Mouse (Mus musculus): ENCODE results near the gene Rps25. TPM values are rescaled to one million over a fixed set of nuclear protein-coding genes. Genes with fewer than 3 reads are reported as not detected.
A peak's percentile ranks its signal among the peaks of the same experiment; 100 is the strongest.

Gene Rps25
- polyA plus RNA-seq, 2 experiments = 1,089 to 2,837 TPM

DNA sequence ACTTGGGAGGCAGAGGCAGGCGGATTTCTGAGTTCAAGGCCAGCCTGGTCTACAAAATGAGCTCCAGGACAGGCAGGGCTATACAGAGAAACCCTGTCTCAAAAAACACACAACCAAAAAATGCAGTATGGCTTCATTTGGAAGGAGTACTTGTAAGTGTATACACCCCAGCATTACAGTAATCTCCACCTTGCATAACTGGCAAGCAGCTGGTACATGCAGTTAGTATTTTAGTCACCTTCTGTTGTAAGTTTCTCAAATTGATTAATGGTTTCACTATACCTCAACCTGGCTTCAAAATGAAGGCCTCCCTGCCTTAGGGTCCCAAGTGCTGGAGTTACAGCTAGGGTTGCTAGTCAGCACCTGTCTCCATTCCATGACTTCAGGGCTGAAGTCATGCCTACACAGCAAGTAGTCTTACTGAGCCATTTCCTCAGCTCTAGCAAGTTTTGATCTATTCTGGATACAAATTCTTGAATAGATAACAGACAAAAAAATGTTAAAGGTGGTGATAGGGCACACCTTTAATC, 4.7 kb downstream of the Rps25 start:
- ATAC-seq (ENCODE audit: low FRiP score, low read depth) = no peak
- Histone ChIP-seq H3K9ac (ENCODE audit: low read depth, low read length, severe bottlenecking) (no peak overlapping the region), H3K4me3 (replicated peaks; ENCODE audit: low read length) (no peak overlapping the region), H3K36me3 (ENCODE audit: control insufficient read depth, insufficient read depth, low read length) (peaks cover 63% of the 10 kb centered on the region), H3K4me2 (replicated peaks; ENCODE audit: low read depth, low read length, severe bottlenecking) (no peak overlapping the region), H3K27me3 (ENCODE audit: control insufficient read depth, insufficient read depth, low read length) (no peaks in the 10 kb centered on the region), H3K9me3 (ENCODE audit: control insufficient read depth, low read length) (no peaks in the 10 kb centered on the region), H3K27ac (replicated peaks; ENCODE audit: low read depth, low read length) (no peak overlapping the region), H3K4me1 (ENCODE audit: control insufficient read depth, insufficient read depth, low read length) (peaks cover 3% of the 10 kb centered on the region; the same call in 1 of the 2 replicates)
- whole genome bisulfite sequencing = 74% methylated on average over 1 of the region's 1 CpGs
- DNase-seq (ENCODE audit: low spot score) = no peak
- TF ChIP-seq POLR2A (IDR thresholded peaks at IDR 0.05; ENCODE audit: borderline replicate concordance, extremely low read depth, insufficient read depth, insufficient read length) = no peak

DNA sequence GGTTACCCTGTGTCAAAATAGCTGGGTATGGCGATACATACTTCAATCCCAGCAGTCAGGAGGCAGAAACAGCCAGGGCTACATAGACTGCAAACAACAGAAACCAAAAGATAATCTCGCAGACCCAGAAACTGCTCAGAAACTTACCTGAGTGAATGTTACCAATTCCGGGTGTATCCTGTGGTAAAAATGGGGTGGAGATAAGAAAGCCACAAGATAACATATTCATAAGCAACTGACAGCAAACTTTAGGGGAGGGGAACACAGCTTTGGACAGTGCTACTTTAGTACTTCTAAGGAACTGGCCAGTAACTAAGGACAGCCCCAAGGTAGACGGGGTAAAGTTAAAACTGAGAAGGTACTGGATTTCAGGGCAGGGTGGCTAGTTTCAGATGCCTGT, 5.4 kb downstream of the Rps25 start:
- WGBS = 88% methylated on average over 4 of the region's 4 CpGs
- Histone ChIP-seq H3K27me3 (ENCODE audit: control insufficient read depth, insufficient read depth, low read length) (no peaks in the 10 kb centered on the region), H3K27ac (replicated peaks; ENCODE audit: low read depth, low read length) (no peak overlapping the region), H3K36me3 (ENCODE audit: control insufficient read depth, insufficient read depth, low read length) (peaks cover 63% of the 10 kb centered on the region), H3K4me3 (replicated peaks; ENCODE audit: low read length) (no peak overlapping the region), H3K9me3 (ENCODE audit: control insufficient read depth, low read length) (no peaks in the 10 kb centered on the region), H3K4me1 (ENCODE audit: control insufficient read depth, insufficient read depth, low read length) (peaks cover 7% of the 10 kb centered on the region), H3K9ac (ENCODE audit: low read depth, low read length, severe bottlenecking) (no peak overlapping the region), H3K4me2 (replicated peaks; ENCODE audit: low read depth, low read length, severe bottlenecking) (no peak overlapping the region)
- DNase-seq (ENCODE audit: low spot score) (no peak), ATAC-seq (ENCODE audit: low FRiP score, low read depth) (no peak)
- TF ChIP-seq POLR2A (IDR thresholded peaks at IDR 0.05; ENCODE audit: borderline replicate concordance, extremely low read depth, insufficient read depth, insufficient read length) = no peak

DNA sequence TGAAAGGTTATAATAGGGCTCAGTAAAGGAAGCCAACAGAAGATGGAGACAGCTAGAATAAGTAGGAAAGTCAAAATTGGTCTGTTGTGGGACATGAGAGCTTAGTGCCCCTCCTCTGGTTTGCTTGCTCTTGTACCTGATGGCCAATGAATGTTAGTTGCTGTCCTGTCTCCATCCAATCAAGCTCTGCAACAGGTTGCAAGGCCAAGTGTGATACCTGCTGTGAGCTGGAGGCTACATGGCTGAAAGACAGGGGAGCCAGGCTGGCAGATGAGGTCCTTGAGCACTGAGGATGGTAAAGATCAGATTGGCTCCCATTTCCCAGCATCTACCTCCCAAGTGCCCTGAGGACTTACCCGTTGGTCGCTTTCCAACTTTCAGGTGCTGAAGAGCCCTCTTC, 5.8 kb downstream of the Rps25 start:
- Histone ChIP-seq H3K4me2 (replicated peaks; ENCODE audit: low read depth, low read length, severe bottlenecking) (no peak overlapping the region), H3K4me1 (ENCODE audit: control insufficient read depth, insufficient read depth, low read length) (peaks cover 8% of the 10 kb centered on the region), H3K27me3 (ENCODE audit: control insufficient read depth, insufficient read depth, low read length) (no peaks in the 10 kb centered on the region), H3K9ac (ENCODE audit: low read depth, low read length, severe bottlenecking) (no peak overlapping the region), H3K27ac (replicated peaks; ENCODE audit: low read depth, low read length) (no peak overlapping the region), H3K9me3 (ENCODE audit: control insufficient read depth, low read length) (no peaks in the 10 kb centered on the region), H3K4me3 (replicated peaks; ENCODE audit: low read length) (no peak overlapping the region), H3K36me3 (ENCODE audit: control insufficient read depth, insufficient read depth, low read length) (peaks cover 63% of the 10 kb centered on the region)
- TF ChIP-seq POLR2A (IDR thresholded peaks at IDR 0.05; ENCODE audit: borderline replicate concordance, extremely low read depth, insufficient read depth, insufficient read length) = no peak
- ATAC-seq (ENCODE audit: low FRiP score, low read depth) (no peak), DNase-seq (ENCODE audit: low spot score) (no peak)
- WGBS = 62% methylated on average over 2 of the region's 2 CpGs

DNA sequence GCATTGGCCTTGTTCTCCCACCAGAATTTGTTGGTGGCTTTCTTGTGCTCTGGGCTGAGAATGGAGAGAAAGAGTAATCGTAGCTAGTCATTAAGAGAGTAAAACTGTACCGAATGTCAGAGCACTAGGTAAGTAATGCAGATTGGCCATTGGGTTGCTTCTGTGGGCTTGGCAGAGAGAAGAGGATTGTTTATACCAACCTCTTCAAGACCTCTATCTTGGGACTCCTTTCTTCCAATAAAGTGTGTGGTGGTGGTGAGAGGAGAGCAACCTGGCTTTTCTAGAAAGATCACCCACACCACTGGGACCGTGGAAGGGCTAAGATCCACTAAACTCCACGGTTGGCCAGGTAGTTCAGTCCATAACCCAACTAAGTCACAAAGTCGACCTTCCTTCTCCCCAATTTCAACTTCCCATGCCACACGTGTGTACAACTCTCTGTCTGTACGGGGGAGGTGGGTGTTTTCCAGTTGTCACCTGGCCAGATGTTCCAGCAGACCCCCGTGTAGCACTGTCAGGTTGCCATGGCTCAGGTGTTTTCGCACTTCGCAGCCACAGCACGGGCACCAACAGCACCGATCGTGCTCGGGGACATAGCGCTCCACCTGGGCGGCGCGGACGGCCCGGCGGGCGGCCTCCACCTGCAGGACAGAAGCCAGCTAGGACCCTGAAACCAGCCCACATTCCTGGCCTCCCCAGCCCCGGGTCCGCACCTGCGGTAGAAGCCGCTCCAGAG, 10.4 kb downstream of the Rps25 start:
- Histone ChIP-seq H3K27ac (replicated peaks; ENCODE audit: low read depth, low read length) (peak overlapping the region; percentile 75), H3K4me3 (replicated peaks; ENCODE audit: low read length) (peak overlapping the region; percentile 83), H3K9ac (ENCODE audit: low read depth, low read length, severe bottlenecking) (peak overlapping the region; percentile 75), H3K9me3 (ENCODE audit: control insufficient read depth, low read length) (no peaks in the 10 kb centered on the region), H3K4me1 (ENCODE audit: control insufficient read depth, insufficient read depth, low read length) (peaks cover 5% of the 10 kb centered on the region), H3K27me3 (ENCODE audit: control insufficient read depth, insufficient read depth, low read length) (no peaks in the 10 kb centered on the region), H3K4me2 (replicated peaks; ENCODE audit: low read depth, low read length, severe bottlenecking) (peak overlapping the region; percentile 83), H3K36me3 (ENCODE audit: control insufficient read depth, insufficient read depth, low read length) (peaks cover 25% of the 10 kb centered on the region)
- TF ChIP-seq POLR2A (IDR thresholded peaks at IDR 0.05; ENCODE audit: borderline replicate concordance, extremely low read depth, insufficient read depth, insufficient read length) = no peak
- ATAC-seq (ENCODE audit: low FRiP score, low read depth) (peak; percentile 45; the same call in 1 of the 2 replicates), DNase-seq (ENCODE audit: low spot score) (no peak)
- WGBS = 10% methylated on average over 26 of the region's 26 CpGs

DNA sequence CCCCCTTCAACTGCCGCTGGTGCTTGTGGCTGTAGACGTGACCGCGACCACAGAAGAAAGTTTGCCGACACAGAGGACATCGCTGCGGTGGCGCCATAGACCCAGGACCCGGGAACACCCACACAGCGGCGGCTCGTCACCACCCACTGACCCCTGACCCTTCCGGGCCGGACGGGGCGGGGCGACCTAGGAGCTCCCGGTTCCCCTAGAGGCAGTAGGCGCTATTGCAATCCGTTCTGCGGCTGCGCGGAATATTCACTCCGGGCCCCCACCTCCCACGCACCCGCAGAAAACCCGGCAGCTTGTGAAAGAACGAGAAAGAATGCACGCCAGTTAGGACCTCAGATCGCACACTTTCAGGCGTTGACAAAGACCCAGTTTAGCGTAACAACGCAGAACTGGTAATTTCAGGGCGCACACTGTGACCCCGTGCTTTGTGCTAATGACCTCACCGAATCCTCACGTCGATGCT, 11.0 kb downstream of the Rps25 start:
- Histone ChIP-seq H3K9ac (ENCODE audit: low read depth, low read length, severe bottlenecking) (peak overlapping the region; percentile 75), H3K27me3 (ENCODE audit: control insufficient read depth, insufficient read depth, low read length) (no peaks in the 10 kb centered on the region), H3K4me2 (replicated peaks; ENCODE audit: low read depth, low read length, severe bottlenecking) (peak overlapping the region; percentile 83), H3K4me3 (replicated peaks; ENCODE audit: low read length) (peak overlapping the region; percentile 83), H3K27ac (replicated peaks; ENCODE audit: low read depth, low read length) (peak overlapping the region; percentile 75), H3K36me3 (ENCODE audit: control insufficient read depth, insufficient read depth, low read length) (peaks cover 19% of the 10 kb centered on the region), H3K4me1 (ENCODE audit: control insufficient read depth, insufficient read depth, low read length) (peaks cover 5% of the 10 kb centered on the region), H3K9me3 (ENCODE audit: control insufficient read depth, low read length) (no peaks in the 10 kb centered on the region)
- DNase-seq (ENCODE audit: low spot score) (peak; percentile 94), ATAC-seq (ENCODE audit: low FRiP score, low read depth) (peak; percentile 93)
- no peak; the same call in 1 of the 2 replicates for TF ChIP-seq POLR2A (IDR thresholded peaks at IDR 0.05; ENCODE audit: borderline replicate concordance, extremely low read depth, insufficient read depth, insufficient read length)
- under 1% methylated on average over 36 of the region's 38 CpGs for WGBS
